In genomic region chr4:102688378-102688777, GRCm38 (mm10) we compare ENCODE assay signal across 31 mouse cellular contexts.
"Had no signal": no experiment of that assay in that cellular context is flagged by ENCODE, and none has a peak within 500 bp of the region (broad histone marks: within the 10 kb centered on the region; RNA-seq: fewer than 3 reads in every experiment).

No protein-coding gene starts in this region.

- H3K27ac ChIP-seq: limb, embryonic 10.5 days; limb, embryonic 12.5 days; limb, embryonic 13.5 days; limb, embryonic 15.5 days; liver, embryonic 12.5 days; liver, embryonic 13.5 days; liver, embryonic 14.5 days; liver, embryonic 15.5 days; lung, embryonic 15.5 days; macrophage; midbrain, embryonic 10.5 days; midbrain, embryonic 12.5 days; midbrain, embryonic 13.5 days; midbrain, embryonic 15.5 days; neural tube, embryonic 12.5 days had no signal

- H3K27me3 ChIP-seq: limb, embryonic 12.5 days; limb, embryonic 13.5 days; limb, embryonic 15.5 days; liver, embryonic 12.5 days; liver, embryonic 13.5 days; liver, embryonic 15.5 days; lung, embryonic 15.5 days; megakaryocyte, embryonic 14.5 days; midbrain, embryonic 12.5 days; midbrain, embryonic 13.5 days; midbrain, embryonic 15.5 days; neural tube, embryonic 12.5 days had no signal

- H3K4me2 ChIP-seq: limb, embryonic 12.5 days; limb, embryonic 13.5 days; limb, embryonic 15.5 days; liver, embryonic 11.5 days; liver, embryonic 12.5 days; liver, embryonic 13.5 days; liver, embryonic 15.5 days; lung, embryonic 14.5 days; lung, embryonic 15.5 days; midbrain, embryonic 11.5 days; midbrain, embryonic 12.5 days; midbrain, embryonic 13.5 days; midbrain, embryonic 15.5 days; neural tube, embryonic 12.5 days had no signal

- H3K9ac ChIP-seq: limb, embryonic 12.5 days; limb, embryonic 13.5 days; limb, embryonic 15.5 days; liver, embryonic 12.5 days; liver, embryonic 13.5 days; liver, embryonic 14.5 days; liver, embryonic 15.5 days; liver, postnatal 0 days; lung, embryonic 14.5 days; lung, embryonic 15.5 days; midbrain, embryonic 12.5 days; midbrain, embryonic 13.5 days; midbrain, embryonic 15.5 days; neural tube, embryonic 12.5 days had no signal

- ATAC-seq: liver, embryonic 12.5 days; liver, postnatal 0 days; lung, postnatal 0 days; midbrain, embryonic 13.5 days; midbrain, embryonic 15.5 days; midbrain, embryonic 16.5 days had no signal

- H3K4me1 ChIP-seq: limb, embryonic 10.5 days; limb, embryonic 12.5 days; limb, embryonic 13.5 days; limb, embryonic 15.5 days; liver, embryonic 12.5 days; liver, embryonic 13.5 days; liver, embryonic 15.5 days; lung, embryonic 15.5 days; megakaryocyte, embryonic 14.5 days; midbrain, embryonic 10.5 days; midbrain, embryonic 12.5 days; midbrain, embryonic 13.5 days; midbrain, embryonic 15.5 days; neural tube, embryonic 12.5 days had no signal

- DNase-seq: left cerebral cortex, postnatal 4 days; liver; liver, embryonic 13.5 days; liver, postnatal 0 days; lung, adult 18-20 months; lung, adult 2 months; lung, embryonic 14.5 days; lung, postnatal 14 days; lung, postnatal 36 days; lung, postnatal 4 days; midbrain, embryonic 14.5 days had no signal

- H3K4me3 ChIP-seq: limb, embryonic 10.5 days; limb, embryonic 12.5 days; limb, embryonic 13.5 days; limb, embryonic 15.5 days; liver, embryonic 12.5 days; liver, embryonic 13.5 days; liver, embryonic 15.5 days; lung, embryonic 15.5 days; megakaryocyte, embryonic 14.5 days; midbrain, embryonic 10.5 days; midbrain, embryonic 12.5 days; midbrain, embryonic 13.5 days; midbrain, embryonic 15.5 days; myocyte; neural tube, embryonic 12.5 days had no signal

- H3K36me3 ChIP-seq: limb, embryonic 10.5 days; limb, embryonic 12.5 days; limb, embryonic 13.5 days; limb, embryonic 15.5 days; liver, embryonic 12.5 days; liver, embryonic 13.5 days; liver, embryonic 15.5 days; lung, embryonic 15.5 days; midbrain, embryonic 10.5 days; midbrain, embryonic 12.5 days; midbrain, embryonic 13.5 days; midbrain, embryonic 15.5 days; neural tube, embryonic 12.5 days had no signal

- H3K9me3 ChIP-seq: limb, embryonic 10.5 days; limb, embryonic 12.5 days; limb, embryonic 15.5 days; liver, embryonic 12.5 days; liver, embryonic 13.5 days; liver, embryonic 15.5 days; lung, embryonic 15.5 days; midbrain, embryonic 10.5 days; midbrain, embryonic 12.5 days; midbrain, embryonic 13.5 days; midbrain, embryonic 15.5 days; neural tube, embryonic 12.5 days had no signal
